Mouse (Mus musculus): Measurements from ENCODE around the gene Dner.
A peak's percentile ranks its signal among the peaks of the same experiment; 100 is the strongest.

Dner gene

DNA sequence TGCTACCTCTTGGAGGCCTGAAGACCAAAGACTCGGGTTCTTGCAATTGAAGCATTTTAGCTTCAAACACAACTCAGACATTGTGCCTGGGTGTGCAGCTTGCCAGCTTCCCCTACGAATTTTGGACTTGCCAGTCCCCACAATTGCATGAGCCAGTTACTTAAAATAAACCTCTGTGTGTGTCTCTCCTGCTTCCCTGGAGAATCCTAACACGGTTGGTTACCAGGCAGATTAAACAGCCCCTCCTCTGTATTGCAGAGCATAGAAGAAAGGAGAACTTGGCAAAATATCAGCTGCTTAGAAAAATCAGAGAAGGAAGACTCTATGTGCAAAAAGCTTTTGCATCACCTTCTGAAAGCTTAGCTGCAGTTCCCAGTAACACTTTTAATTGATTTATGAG is 252.4 kb downstream of the Dner start:
- DNase-seq (ENCODE audit: low read depth, low spot score), result no peak

DNA sequence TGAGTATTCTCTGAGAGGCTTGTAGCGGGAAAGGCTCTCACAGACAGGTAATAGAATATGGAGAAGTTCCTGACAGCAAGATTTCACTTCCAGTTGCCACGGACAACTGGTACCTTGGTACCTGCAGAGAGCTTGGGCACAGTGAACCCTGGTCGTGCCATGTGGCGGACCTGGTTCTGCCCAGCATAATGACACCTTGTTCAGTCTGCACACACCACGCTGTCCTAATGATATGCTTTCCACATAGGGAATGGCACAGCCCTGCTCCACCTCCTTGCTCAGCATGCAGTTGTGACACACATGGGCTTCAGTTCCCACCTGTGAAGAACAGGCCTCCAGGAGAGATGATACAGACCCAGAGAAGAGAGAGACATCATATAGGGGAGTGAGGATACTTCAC is 253.0 kb downstream of the Dner start:
- no peak for DNase-seq (ENCODE audit: low read depth, low spot score)

DNA sequence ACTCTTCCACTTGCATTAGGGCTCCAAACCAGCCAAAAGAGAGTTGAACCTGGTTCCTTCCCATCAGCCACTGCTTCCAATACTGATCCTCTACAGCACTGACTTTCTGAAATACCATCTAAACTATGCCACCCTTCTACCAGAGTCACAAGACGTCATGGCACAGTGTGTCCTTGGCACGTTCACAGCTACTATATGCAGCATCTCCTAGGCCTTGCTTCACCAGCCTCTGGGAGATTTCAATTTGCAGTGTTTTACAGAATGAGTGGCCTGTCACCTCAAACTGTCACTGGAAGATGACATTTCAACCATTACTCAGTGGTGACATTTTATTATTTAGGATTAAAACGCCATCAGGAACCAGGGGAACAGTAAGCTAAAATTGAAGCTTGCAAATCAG is 254.6 kb downstream of the Dner start:
- no peak for DNase-seq (ENCODE audit: low read depth, low spot score)

DNA sequence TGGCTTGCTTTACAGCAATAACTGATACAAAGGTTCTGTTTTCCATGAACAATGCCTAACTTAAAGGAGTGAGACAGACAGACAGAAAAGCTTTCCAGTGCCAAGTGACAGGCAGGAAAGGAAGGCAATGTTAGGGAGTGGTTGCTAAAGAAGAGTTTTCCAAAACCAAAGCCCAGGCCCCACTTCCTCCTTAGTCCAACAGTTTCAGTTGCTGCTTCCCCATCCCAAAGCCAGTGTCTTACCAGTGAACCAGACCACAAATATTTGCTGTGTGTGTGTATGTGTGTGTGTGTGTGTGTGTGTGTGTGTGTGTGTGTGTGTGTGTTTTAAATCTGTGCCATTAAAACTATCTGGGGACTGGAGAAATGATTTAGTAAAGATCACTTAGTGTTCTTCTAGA is 258.5 kb downstream of the Dner start:
- DNase-seq (ENCODE audit: low read depth, low spot score), result no peak

DNA sequence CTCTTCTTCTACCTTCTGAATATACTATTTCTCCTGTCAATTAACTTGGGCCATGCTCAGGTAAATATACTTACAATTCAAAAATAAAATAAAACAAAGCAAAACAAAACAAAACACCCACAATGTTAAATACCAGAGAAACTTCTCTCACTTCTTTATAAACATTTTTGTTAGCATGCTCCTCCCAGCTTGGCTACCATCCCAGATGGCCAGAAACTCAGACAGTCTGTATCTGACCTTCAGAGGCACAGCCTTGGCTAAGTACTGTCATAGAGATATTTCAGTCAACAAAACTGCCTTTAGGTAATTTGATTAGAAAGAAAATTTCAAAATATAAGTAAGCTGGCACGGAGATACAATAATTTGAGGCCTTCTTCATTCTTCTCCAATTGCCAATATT is 259.7 kb downstream of the Dner start:
- DNase-seq (ENCODE audit: low read depth, low spot score), result no peak

DNA sequence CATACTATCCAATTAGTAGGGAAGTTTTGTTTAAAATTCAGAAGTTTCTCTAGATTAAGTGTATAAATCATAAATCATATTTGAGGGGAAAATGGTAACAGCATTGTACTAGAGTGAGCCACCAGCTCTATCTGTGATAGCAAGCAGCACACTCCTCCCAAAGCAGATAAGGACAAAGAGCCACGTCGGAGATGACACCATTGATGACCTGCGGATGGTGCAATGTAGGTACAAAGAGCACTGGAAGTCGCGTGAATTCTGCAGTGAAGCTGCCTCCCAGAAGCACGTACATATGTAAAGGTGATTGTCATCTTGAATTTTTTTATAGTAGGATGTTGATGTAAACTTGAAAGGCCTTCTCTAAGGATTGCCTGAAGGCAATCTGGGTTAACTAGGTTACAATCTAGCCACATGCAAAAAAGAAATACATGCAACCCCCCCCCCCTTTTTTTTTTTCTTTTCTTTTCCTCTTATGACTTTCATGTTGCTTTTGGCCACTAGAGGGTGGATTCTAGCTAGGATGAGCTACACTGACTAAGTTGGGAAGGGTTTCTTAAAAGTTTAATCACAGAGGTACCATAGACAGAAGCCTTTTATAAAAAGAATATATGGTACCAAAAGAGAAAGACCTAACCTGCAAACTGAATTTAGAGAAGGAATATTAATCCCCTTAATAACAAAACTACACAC is 262.6 kb downstream of the Dner start:
- no peak for DNase-seq (ENCODE audit: low read depth, low spot score)

DNA sequence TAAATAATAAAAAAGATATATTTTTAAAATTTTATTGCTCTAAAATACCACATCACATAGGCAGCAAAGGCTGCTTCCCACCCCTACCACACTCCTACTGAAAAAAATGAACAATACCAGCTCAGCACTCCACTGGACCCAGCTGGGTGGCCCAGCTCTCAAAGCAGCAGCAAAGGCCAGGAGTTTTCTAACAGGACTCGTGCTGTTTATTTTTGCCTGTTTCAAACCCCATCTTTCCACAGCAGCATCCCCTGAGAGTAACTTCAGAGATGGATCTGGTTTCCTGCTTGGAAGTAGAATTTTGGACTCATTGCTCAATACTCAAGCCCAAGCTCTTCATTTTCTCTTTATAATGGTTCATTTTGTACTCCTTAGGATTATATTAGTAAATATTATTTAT is 263.7 kb downstream of the Dner start:
- DNase-seq (ENCODE audit: low read depth, low spot score), result no peak

DNA sequence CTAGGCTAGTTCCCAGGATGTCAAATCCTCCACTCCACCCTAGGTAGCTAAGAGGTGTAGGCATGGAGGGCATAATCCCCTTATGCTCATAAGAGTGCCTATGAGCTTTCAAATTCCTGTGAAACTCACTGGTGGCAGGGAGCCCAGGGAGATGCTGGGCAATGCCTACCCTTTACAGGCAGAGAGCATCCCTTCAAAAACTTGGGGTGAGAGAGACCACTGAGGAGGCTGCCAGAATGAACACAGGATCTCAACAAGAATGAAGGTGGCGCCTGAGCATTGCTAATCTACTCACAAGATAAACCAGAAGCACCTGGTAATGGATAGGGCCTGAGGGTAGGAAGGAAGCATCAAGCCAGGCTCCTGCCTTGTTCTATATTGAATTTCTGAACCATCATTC is 267.7 kb downstream of the Dner start:
- no peak for DNase-seq (ENCODE audit: low read depth, low spot score)

DNA sequence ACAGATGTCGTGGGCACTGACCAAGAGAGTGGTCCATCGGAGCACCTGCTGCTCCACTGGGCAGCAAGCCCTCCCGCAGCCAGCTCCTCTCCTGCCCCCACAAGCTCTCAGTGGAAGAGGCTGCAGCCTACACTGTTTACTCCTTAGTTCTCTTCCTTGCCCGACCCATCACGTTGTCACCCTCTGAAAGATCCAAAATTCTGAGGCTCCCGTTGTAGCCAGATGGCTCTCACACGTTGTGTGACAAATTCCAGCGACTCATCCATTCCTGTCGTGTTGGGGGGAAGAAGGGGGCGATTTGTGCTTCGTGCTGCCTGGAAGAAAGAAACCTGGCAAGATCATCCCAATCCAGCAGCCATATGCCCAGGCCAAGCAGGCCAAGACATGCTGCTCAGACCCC is 268.3 kb downstream of the Dner start:
- no peak for DNase-seq (ENCODE audit: low read depth, low spot score)

DNA sequence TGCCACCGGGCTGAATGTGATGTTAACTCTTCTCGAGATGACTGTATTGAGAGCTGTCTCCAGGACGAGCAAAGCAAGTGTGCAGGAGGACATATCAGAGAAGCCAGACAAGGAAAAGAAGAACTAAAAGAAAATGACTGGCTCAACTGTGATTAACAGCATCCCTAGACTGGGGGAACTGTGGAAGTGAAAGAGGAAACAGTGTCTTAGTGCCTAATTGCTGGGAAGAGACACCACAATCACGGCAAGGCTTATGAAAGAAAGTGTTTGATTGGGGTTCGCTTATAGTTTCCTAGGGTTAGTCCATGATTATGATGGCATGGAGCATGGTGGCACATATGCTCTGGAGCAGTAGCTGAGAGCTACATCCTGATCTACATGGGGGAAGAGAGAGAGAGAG is 269.3 kb downstream of the Dner start:
- DNase-seq (ENCODE audit: low read depth, low spot score), result no peak

DNA sequence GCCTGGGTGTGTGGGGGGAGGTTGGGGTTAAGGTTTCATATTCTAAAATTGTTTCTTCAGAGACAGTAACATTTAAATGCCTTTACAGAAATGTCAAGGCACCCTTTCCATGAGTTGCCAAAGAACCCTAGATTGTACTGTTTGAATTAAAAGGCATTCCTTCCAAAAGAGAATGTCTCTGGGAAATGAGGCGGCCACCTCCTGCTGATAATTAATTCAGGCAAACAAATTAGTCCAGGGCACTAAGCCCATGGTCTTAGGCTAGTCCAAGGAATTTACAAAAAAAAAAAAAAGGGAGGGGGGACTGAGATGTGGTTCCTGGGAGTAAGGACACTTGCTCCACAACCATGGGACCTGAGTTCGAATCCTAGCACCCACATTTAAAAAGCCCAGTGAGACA is 273.1 kb downstream of the Dner start:
- DNase-seq (ENCODE audit: low read depth, low spot score), result no peak

DNA sequence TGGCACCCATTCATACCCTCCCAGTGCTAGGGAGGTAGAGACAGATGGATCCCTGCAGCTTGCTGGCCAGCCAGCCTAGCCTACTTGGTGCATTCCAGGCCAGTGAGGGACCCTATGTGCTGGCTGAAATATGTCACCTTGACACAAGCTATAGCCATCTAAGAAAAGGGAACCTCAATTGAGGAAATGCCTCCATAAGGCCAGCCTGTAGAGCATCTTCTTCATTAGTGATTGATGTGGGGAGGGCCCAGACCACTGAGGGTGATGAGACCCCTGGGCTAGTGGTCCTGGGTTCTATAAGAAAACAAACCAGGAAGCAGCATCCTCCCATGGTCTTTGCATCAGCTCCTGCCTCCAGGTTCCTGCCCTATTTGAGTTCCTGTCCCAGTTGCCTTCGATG is 274.2 kb downstream of the Dner start:
- no peak for DNase-seq (ENCODE audit: low read depth, low spot score)

DNA sequence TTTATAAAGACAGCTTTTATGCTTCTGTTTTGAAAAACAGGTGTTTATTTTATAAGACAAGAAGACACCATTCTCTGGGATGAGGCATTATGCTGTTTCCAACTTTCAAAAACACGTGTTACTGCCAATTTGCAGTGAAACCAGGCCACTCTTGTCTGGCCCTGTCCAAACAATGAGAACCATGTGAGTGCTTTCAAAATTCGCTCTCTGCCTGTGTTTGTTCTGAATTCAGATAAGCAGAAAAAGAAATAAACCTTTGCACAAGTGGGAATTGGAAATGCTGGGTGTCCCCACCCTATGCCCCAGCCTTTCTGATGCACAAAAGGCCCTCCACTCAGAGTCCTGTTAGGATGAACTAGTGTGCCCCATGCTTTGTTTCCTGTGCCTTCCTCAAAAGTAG is 276.6 kb downstream of the Dner start:
- no peak for DNase-seq (ENCODE audit: low read depth, low spot score)

DNA sequence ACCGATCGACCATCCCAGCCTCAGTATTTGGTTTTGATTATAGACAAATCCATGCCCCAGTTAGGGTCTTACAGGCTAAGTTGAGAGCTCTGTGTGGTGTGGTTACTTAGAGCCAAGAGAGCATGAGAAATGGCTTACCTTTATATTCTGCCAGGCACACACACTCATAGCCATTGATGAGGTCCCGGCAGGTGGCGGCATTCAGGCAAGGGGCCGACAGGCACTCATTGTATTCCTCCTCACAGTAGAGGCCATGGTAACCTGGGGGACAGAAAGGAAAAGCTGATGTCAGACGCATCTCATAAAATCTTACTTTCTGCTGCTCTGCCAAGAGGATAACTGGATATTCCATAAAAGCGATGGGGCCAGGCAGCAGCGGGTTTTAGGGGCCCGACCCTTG is 277.5 kb downstream of the Dner start:
- DNase-seq (ENCODE audit: low read depth, low spot score), result no peak

DNA sequence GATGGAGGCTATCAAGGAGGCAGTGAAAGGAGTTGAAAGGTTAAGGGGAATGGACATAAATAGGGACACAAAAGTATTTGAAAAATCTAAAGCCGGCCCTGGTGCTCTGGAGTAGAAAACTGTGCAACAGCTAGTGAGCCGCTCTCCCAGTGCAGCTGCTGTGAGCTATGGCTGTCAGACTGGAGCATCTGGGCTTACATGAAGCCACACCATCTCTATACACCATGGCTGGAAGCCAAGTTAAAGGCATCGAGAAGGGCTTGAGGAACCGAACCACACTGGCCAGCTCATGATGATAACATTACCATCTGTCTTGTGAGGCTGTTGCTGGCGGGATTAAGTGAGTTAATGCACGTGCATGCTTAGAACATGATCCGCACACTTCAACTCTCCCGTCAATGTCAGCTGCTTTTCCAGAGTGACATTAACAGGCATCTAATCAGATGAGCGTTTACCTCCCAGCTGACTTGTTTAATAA is 278.2 kb downstream of the Dner start:
- DNase-seq (ENCODE audit: low read depth, low spot score), result no peak

DNA sequence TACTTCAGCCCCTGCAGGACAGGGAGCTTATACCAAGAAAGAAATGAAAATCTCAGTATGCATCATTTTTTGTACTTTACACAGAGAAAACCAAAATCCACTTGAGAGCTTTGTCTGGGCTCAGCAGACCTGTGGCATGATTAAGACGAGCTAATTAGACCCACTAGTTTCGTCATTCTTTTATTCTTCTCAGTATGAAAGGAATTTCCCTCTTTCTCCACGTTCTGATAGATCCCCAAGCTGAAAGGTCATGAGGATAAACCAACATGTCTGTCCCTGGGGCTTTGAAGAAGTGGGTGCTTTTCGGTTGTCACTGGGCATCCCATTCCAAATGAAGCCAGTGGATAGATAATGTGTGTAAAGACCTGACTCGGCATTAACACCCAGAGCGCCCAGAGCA is 278.7 kb downstream of the Dner start:
- no peak for DNase-seq (ENCODE audit: low read depth, low spot score)

DNA sequence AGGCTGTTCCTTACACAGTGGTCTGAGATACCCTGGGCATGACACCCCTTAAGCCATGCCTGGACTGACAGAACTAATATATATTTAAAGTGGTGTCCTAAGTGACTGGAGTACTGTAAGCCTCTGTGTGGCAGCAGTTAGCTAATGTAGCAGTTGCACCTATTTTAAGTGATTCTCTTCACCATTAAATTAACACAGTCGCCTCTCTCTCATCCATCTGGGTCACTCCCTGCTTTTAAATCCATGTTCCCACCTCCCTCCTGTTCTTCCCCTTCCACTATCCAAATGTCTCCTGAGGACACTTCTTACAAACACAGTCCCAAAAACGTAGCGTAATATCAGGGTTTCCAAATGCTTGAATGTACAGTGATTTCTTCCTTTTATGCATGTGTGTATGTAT is 281.6 kb downstream of the Dner start:
- no peak for DNase-seq (ENCODE audit: low read depth, low spot score)

DNA sequence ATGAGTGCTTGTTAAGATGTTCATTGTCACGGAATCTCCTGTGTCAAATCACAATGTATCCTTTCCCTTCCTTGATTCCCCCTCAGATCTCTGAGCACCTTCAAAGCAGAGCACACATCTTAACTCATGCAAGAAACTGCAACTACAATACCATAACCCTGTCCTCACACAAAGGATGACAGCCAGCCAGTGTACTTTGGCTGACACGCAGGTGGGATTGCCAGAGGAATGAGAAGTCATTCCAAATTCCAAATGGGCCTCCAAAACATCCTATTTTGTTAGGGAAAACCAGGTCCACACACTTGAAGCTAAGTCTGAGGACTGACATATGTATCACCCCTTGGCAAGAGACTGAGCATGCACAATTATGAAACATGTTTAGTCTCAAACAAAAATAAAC is 286.5 kb downstream of the Dner start:
- no peak for DNase-seq (ENCODE audit: low read depth, low spot score)

DNA sequence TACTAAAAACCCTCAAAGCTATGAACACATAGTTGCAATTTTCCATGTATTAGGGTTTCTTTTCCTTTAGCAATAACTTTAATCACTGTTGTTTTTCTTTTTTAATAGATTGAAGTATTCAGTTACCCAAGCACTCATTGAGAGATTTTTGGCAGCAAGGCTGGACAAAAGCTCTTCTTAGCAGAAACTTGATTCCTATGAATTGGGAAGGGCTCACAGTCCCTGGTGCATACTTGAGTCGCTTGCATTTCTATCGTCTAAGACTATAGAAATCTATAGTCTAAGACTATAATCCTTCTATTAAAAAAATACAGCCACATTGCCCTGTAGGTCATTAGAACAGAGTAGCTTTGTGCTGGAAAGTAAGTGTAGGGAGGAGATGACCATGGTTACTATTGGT is 287.1 kb downstream of the Dner start:
- no peak for DNase-seq (ENCODE audit: low read depth, low spot score)

DNA sequence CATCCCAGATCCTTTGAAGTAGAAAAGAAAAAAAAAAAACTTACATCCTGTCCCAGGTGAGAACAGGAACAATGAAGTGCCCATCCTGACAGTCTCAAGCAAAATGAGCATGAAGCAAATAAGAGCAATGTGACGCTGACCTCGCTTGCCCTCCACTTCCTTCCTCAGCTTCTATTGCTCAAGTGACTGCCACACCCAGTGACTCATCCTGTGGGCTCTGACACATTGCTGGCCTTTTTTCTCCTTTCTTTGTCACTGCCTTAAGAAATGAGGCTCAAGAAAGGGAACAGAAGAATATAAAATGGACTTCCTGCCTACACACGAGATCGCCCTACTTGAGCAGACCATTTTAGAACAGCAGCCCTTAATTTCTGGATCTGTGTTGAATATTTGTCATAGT is 289.1 kb downstream of the Dner start:
- peak; percentile 27 for DNase-seq (ENCODE audit: low read depth, low spot score)

DNA sequence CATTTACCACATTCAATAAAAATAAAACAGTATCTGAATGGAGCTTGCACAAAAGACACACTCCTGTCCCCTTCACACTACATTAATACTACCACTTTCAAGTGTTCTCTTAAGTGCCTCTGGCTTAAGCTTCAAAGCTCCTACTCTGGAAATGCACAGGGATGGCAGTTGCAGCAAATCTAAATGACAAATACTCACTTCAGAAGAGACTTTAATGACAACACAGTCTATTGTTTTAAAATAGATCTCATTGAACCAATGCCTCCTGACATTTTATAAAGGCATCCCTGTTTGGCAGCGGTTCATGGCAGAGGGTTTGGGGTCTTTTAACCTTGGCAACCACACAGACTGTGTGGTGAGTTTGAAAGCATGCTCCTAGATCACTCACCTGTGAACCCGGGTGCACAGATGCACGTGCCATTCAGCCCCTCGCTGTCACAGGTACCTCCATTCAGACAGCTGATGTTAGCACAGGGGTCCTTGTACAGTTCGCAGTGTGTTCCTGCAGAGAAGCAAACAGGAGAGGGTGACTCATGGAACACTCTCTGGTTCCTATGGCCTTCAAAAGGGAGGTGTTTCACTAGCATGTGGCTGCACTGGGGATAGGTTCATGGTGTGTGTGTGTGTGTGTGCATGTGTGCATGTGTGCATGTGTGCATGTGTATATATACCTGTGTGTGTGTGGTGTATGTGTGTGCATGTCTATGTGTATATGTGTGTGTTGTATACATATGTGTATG is 290.3 kb downstream of the Dner start:
- no peak for DNase-seq (ENCODE audit: low read depth, low spot score)

DNA sequence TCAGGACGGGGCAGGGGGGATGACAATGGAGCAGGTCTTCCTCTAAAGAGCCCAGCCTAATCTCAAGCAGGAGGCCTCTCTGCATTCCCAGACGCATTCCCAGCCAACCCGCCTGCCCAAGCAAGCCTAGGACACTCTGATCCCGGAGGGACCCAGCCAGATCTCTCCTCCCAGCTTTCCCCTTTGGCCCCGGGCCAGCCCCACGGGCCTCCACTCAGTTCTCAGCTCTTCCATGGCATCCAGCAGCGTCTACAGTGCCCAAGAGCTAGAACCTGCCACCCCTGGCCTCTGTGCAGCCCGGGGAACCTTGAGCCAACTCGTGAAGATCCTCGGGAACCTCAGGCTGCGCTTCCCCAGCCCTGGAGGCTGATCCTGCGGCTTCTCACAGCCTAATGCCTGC is 291.1 kb downstream of the Dner start:
- DNase-seq (ENCODE audit: low read depth, low spot score), result no peak

DNA sequence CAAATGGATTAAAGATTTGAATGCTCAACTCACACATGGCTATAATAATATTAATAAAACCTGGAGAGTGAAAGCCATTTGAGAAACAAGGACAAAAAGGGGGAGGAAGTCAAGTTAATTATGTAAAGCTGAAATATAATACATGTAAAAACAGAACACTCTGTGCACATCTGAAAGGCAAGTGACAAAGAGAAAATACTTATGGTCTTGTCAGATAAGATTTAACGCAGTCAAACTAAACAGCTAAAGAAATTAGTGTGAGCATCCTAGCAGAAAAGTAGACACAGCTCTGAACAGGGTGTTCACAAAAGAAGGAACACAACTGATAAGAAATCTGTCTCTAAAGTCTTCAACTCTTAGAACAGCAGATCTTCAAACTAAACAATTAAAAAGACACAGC is 293.9 kb downstream of the Dner start:
- DNase-seq (ENCODE audit: low read depth, low spot score), result no peak

DNA sequence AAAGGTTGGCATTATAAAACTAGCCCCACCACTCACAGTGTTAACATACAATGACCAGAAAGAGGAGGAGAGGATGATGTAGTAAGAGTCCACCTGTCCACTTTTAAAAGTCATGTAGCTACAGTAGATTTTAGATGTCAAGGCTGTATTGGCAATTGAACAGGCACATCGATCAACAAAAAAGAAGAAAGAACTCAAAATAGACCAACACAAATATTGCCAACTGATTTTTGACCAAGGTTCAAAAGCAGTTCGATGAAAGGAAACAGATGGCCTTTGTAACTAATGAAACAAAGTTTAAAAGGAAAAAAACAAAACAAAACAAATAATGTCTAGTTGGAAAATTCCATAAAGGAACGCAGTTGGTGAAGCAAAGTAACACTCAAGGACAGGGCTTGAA is 296.4 kb downstream of the Dner start:
- no peak for DNase-seq (ENCODE audit: low read depth, low spot score)

All from CD4-positive helper T cell, adult 2 months (primary cell).